Comparison of ENCODE assay signal across 26 mouse cellular contexts in the genomic region with DNA sequence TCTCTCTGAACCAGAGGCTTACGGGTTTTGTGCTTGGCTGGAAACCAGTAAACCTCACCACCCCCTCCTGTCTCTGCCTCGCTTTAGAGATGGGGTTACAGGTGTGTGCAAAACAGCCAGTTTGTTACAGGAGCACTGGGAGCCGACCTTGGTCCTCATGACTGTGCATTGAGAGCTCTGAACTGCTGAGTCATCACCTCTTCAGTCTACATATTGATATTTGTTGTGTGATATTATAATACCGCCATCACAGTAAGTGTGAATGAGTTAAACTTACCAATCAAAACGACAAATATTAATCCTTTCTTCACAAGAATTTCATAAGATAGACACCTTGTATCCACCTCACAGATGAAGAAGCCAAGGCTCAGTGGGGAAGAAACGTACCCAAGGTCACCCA.
"Had no signal": no experiment of that assay in that cellular context is flagged by ENCODE, and none has a peak within 500 bp of the region (broad histone marks: within the 10 kb centered on the region; RNA-seq: fewer than 3 reads in every experiment).

No protein-coding gene starts in this region.

- H3K27ac ChIP-seq: embryonic facial prominence, embryonic 10.5 days; embryonic facial prominence, embryonic 12.5 days; embryonic facial prominence, embryonic 13.5 days; embryonic facial prominence, embryonic 15.5 days; forebrain, embryonic 10.5 days; forebrain, embryonic 13.5 days; forebrain, embryonic 15.5 days; gastrocnemius, adult 2 months; heart, adult 2 months; heart, embryonic 10.5 days had no signal

- ATAC-seq: forebrain, embryonic 13.5 days; forebrain, embryonic 14.5 days; forebrain, embryonic 15.5 days; forebrain, embryonic 16.5 days; forebrain, postnatal 0 days had no signal

- H3K9ac ChIP-seq: embryonic facial prominence, embryonic 12.5 days; embryonic facial prominence, embryonic 13.5 days; embryonic facial prominence, embryonic 15.5 days; forebrain, embryonic 13.5 days; forebrain, embryonic 15.5 days; forebrain, postnatal 0 days had no signal

- H3K4me2 ChIP-seq: embryonic facial prominence, embryonic 12.5 days; embryonic facial prominence, embryonic 13.5 days; embryonic facial prominence, embryonic 15.5 days; forebrain, embryonic 13.5 days; forebrain, embryonic 15.5 days; heart, embryonic 11.5 days had no signal

- DNase-seq: cerebellum, adult 9-10 months; cerebellum, adult 9-11 months; cerebellum, postnatal 14 days; cerebellum, postnatal 25 days; cerebellum, postnatal 36 days; embryo, embryonic 11 days; forebrain, postnatal 0 days; gastrocnemius, adult 2 months; gastrocnemius, postnatal 14 days; gastrocnemius, postnatal 25 days; gastrocnemius, postnatal 36 days; heart, adult 11 months; heart, adult 18-20 months; heart, adult 2 months had no signal

- H3K27me3 ChIP-seq: forebrain, embryonic 15.5 days had no signal

- H3K36me3 ChIP-seq: embryonic facial prominence, embryonic 10.5 days; embryonic facial prominence, embryonic 12.5 days; embryonic facial prominence, embryonic 13.5 days; embryonic facial prominence, embryonic 15.5 days; forebrain, embryonic 10.5 days; forebrain, embryonic 15.5 days; heart, embryonic 10.5 days had no signal

- H3K9me3 ChIP-seq: embryonic facial prominence, embryonic 10.5 days; embryonic facial prominence, embryonic 12.5 days; embryonic facial prominence, embryonic 13.5 days; embryonic facial prominence, embryonic 15.5 days; forebrain, embryonic 10.5 days; forebrain, embryonic 13.5 days; forebrain, embryonic 15.5 days; heart, embryonic 10.5 days had no signal

- H3K4me3 ChIP-seq: embryonic facial prominence, embryonic 10.5 days; embryonic facial prominence, embryonic 12.5 days; embryonic facial prominence, embryonic 13.5 days; embryonic facial prominence, embryonic 15.5 days; erythroblast, embryonic 14.5 days; forebrain, embryonic 10.5 days; forebrain, embryonic 13.5 days; forebrain, embryonic 15.5 days; gastrocnemius, adult 2 months; heart, adult 2 months; heart, embryonic 10.5 days had no signal
